Mouse (Mus musculus) lung, embryonic 14.5 days (tissue): ENCODE measurements around the gene Acsm4. TPM values are rescaled to one million over a fixed set of nuclear protein-coding genes. Genes with fewer than 3 reads are reported as not detected.

Experiments used
- ATAC-seq: fragments of 200-750 bp; cut with Nextera tagmentation; 2 replicates; pipeline ENCODE4 v1.8.0; 2017; ENCODE audit warnings: mild to moderate bottlenecking, moderate TSS enrichment, moderate library complexity; ENCODE audit not compliant: insufficient read depth
- DNase-seq: peaks from one replicate; pipeline ENCODE4 v3.0.0-alpha.2; 2015
- H3K27ac ChIP-seq: fragments of 300-500 bp; sonication (generic); 2 replicates; pipeline ENCODE4 v1.5.1; 2014; ENCODE audit warnings: low read depth, mild to moderate bottlenecking, moderate library complexity
- H3K27me3 ChIP-seq: fragments of 300-500 bp; sonication (generic); 2 replicates; pipeline ENCODE4 v1.6.1; 2014; ENCODE audit warnings: low read length, control low read depth; ENCODE audit not compliant: insufficient read depth
- H3K36me3 ChIP-seq: fragments of 300-500 bp; sonication (generic); 2 replicates; pipeline ENCODE4 v1.6.1; 2014; ENCODE audit warnings: control low read depth; ENCODE audit not compliant: insufficient read depth
- H3K4me1 ChIP-seq: fragments of 300-500 bp; sonication (generic); 2 replicates; pipeline ENCODE4 v1.6.1; 2014; ENCODE audit warnings: antibody characterized with exemption, control low read depth; ENCODE audit not compliant: insufficient read depth
- H3K4me2 ChIP-seq: fragments of 300-500 bp; sonication (generic); 2 replicates; pipeline ENCODE4 v1.6.1; 2014; ENCODE audit warnings: mild to moderate bottlenecking
- H3K4me3 ChIP-seq: fragments of 300-500 bp; sonication (generic); 2 replicates; pipeline ENCODE4 v1.5.1; 2014; ENCODE audit warnings: low read depth, low read length
- H3K9ac ChIP-seq: fragments of 300-500 bp; sonication (generic); 2 replicates; pipeline ENCODE4 v1.6.1; 2014
- H3K9me3 ChIP-seq: fragments of 300-500 bp; sonication (generic); 2 replicates; pipeline ENCODE4 v1.6.1; 2016; ENCODE audit warnings: low read depth, low read length, control low read depth
- CTCF ChIP-seq: IDR thresholded peaks from 2 replicates; pipeline ENCODE4 v1.5.1; 2016; ENCODE audit warnings: antibody characterized with exemption, low read depth
- WGBS: fragments of 180-500 bp; shearing (Covaris S2); extraction: QIAGEN DNeasy Blood & Tissue Kit; methylation state at CpG from one replicate; pipeline ENCODE4 v1.1.7; 2014; 5-methylcytosine and 5-hydroxymethylcytosine counted together
- polyA plus RNA-seq: library from polyadenylated mRNA; unstranded; fragments of >200 nt; fragmentation: Nextera tagmentation; extraction: Ambion mirVana; gene quantifications from 2 replicates; pipeline ENCODE4 v1.2.1, GENCODE M21; 2014

Gene Acsm4
- not detected in 2 replicates for polyA plus RNA-seq

DNA sequence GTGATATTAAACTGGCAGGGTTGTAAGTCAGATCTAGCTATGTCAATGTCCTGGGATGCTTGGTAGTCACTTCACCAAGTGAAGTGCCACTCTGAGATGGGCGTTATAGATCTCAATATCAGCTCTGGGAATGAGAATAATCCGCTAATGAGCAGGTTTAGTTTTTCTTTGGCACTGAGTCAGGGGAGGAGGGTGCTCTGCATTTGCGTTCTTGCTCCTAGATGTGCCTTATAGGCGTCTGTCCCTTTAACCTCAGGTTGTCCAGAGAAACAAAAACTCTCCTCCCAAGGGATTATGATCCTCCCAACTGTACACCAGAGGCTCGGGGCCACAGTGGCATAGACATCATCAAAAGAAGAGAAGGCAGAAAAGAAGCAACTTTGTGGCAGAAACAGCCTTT, at the start of gene Acsm4:
Gene Acsm4, plus strand, starts transcription at position 301 of the 400 bp plus-strand sequence.
- no peak within 1 kb of the TSS for H3K4me2 ChIP-seq
- ATAC-seq (no peak), DNase-seq (no peak)
- H3K4me1 ChIP-seq = no peaks in the 10 kb centered on the region
- H3K4me3 ChIP-seq = no peak within 1 kb of the TSS
- no peak for TF ChIP-seq CTCF
- no peaks in the 10 kb centered on the region for H3K9me3 ChIP-seq
- no peaks in the 10 kb centered on the region for H3K27me3 ChIP-seq
- H3K27ac ChIP-seq = no peak within 1 kb of the TSS
- H3K9ac ChIP-seq = no peak within 1 kb of the TSS
- no peaks in the 10 kb centered on the region for H3K36me3 ChIP-seq
- WGBS = 66% methylated on average over 5 of the region's 5 CpGs

- TF ChIP-seq CTCF = no peak
- Histone ChIP-seq H3K4me1 (no peaks in the 10 kb centered on the region), H3K36me3 (no peaks in the 10 kb centered on the region), H3K27me3 (no peaks in the 10 kb centered on the region), H3K9me3 (no peaks in the 10 kb centered on the region), H3K9ac (no peak overlapping the region), H3K27ac (no peak overlapping the region), H3K4me2 (no peak overlapping the region), H3K4me3 (no peak overlapping the region)
- 72% methylated on average over 5 of the region's 5 CpGs for WGBS
- ATAC-seq = no peak
- DNase-seq = no peak
Measured at GRCm38 (mm10) chr7:119642307-119642706, 47.5 kb upstream of the Acsm4 start.

- no peak overlapping the region for H3K27ac ChIP-seq
- H3K36me3 ChIP-seq = no peaks in the 10 kb centered on the region
- H3K4me3 ChIP-seq = no peak overlapping the region
- H3K9ac ChIP-seq = no peak overlapping the region
- no peaks in the 10 kb centered on the region for H3K9me3 ChIP-seq
- no peak for DNase-seq
- no peaks in the 10 kb centered on the region for H3K27me3 ChIP-seq
- no peak for ATAC-seq
- no peaks in the 10 kb centered on the region for H3K4me1 ChIP-seq
- H3K4me2 ChIP-seq = no peak overlapping the region
- no peak for TF ChIP-seq CTCF
- WGBS = 83% methylated on average over 3 of the region's 3 CpGs
Measured at GRCm38 (mm10) chr7:119667893-119668292, 21.9 kb upstream of the Acsm4 start.

GRCm38 (mm10) chr7:119670395-119670794, 19.4 kb upstream of the Acsm4 start:
- no peak overlapping the region for H3K4me2 ChIP-seq
- H3K36me3 ChIP-seq = no peaks in the 10 kb centered on the region
- H3K4me3 ChIP-seq = no peak overlapping the region
- DNase-seq (no peak), ATAC-seq (no peak)
- H3K9me3 ChIP-seq = no peaks in the 10 kb centered on the region
- H3K4me1 ChIP-seq = no peaks in the 10 kb centered on the region
- TF ChIP-seq CTCF = no peak
- WGBS = 55% methylated on average over 5 of the region's 5 CpGs
- no peaks in the 10 kb centered on the region for H3K27me3 ChIP-seq
- H3K9ac ChIP-seq = no peak overlapping the region
- no peak overlapping the region for H3K27ac ChIP-seq

- Histone ChIP-seq H3K4me1 (no peaks in the 10 kb centered on the region), H3K4me3 (no peak overlapping the region), H3K27ac (no peak overlapping the region), H3K36me3 (no peaks in the 10 kb centered on the region), H3K9me3 (no peaks in the 10 kb centered on the region), H3K27me3 (no peaks in the 10 kb centered on the region), H3K9ac (no peak overlapping the region), H3K4me2 (no peak overlapping the region)
- TF ChIP-seq CTCF = peak; percentile 22
- WGBS = 55% methylated on average over 6 of the region's 6 CpGs
- no peak for ATAC-seq
- no peak for DNase-seq
Measured at GRCm38 (mm10) chr7:119670925-119671324, 18.9 kb upstream of the Acsm4 start.

DNA sequence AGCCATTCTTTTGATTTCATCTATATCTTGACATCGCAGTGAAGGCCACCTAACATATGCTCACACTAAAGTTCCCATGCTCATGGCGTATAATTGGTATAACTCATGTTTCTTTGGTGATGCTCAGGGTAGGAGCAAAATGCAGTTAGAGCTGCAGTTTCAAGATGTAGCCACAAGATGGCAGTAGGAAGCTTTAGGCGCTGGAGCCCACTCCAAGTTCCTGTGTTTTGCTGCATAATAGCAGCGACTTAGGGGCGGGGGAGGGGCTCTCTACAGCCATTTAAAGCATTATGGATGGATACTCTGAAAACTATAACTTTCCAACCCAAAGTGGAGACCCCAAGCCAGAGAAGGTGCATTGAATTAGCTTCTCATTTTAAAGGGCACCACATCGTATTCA, 16.4 kb upstream of the Acsm4 start:
- Histone ChIP-seq H3K4me3 (no peak overlapping the region), H3K4me1 (no peaks in the 10 kb centered on the region), H3K4me2 (no peak overlapping the region), H3K9me3 (no peaks in the 10 kb centered on the region), H3K27ac (no peak overlapping the region), H3K9ac (no peak overlapping the region), H3K36me3 (no peaks in the 10 kb centered on the region), H3K27me3 (no peaks in the 10 kb centered on the region)
- WGBS = 17% methylated on average over 6 of the region's 6 CpGs
- DNase-seq = peak; percentile 86
- TF ChIP-seq CTCF = peak; percentile 87
- ATAC-seq = peak; percentile 83

- Histone ChIP-seq H3K27me3 (no peaks in the 10 kb centered on the region), H3K4me2 (no peak overlapping the region), H3K9me3 (no peaks in the 10 kb centered on the region), H3K36me3 (no peaks in the 10 kb centered on the region), H3K9ac (no peak overlapping the region), H3K27ac (no peak overlapping the region), H3K4me3 (no peak overlapping the region), H3K4me1 (no peaks in the 10 kb centered on the region)
- TF ChIP-seq CTCF = no peak
- DNase-seq (no peak), ATAC-seq (no peak)
- 63% methylated on average over 8 of the region's 8 CpGs for WGBS
Measured at GRCm38 (mm10) chr7:119680107-119680506, 9.7 kb upstream of the Acsm4 start.

- no peak overlapping the region for H3K27ac ChIP-seq
- TF ChIP-seq CTCF = no peak
- H3K4me3 ChIP-seq = no peak overlapping the region
- H3K9ac ChIP-seq = no peak overlapping the region
- H3K27me3 ChIP-seq = no peaks in the 10 kb centered on the region
- no peaks in the 10 kb centered on the region for H3K4me1 ChIP-seq
- H3K36me3 ChIP-seq = no peaks in the 10 kb centered on the region
- no peak overlapping the region for H3K4me2 ChIP-seq
- 54% methylated on average over 4 of the region's 4 CpGs for WGBS
- no peaks in the 10 kb centered on the region for H3K9me3 ChIP-seq
- no peak for ATAC-seq
- DNase-seq = no peak
Measured at GRCm38 (mm10) chr7:119682699-119683098, 7.1 kb upstream of the Acsm4 start.
